Mouse (Mus musculus): ENCODE data around the gene Plac1. TPM values are rescaled to one million over a fixed set of nuclear protein-coding genes. Genes with fewer than 3 reads are reported as not detected.

Gene Plac1
- total RNA-seq, 2 experiments from 2014 or later, result not detected

DNA sequence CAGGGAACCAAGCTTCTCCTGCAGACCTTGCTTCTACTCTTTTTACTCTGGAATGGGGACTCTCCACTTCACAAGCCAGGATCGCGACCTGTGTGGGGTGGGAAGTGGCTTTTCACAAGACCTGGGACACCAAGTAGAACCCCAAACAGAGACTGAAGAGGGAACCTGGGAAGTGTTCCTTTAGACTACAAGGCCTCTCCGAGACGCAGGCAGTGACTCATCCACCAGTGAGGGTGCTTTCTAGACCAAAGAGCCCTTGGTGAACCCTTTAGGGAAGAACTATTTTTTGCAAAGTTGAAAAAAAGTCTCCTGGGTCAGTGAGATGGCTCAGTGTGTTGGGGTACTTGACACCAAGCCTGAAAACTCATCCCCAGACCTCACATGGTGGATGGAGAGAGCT is 129.8 kb downstream of the Plac1 start:
- DNase-seq (ENCODE audit: low spot score), result no peak

DNA sequence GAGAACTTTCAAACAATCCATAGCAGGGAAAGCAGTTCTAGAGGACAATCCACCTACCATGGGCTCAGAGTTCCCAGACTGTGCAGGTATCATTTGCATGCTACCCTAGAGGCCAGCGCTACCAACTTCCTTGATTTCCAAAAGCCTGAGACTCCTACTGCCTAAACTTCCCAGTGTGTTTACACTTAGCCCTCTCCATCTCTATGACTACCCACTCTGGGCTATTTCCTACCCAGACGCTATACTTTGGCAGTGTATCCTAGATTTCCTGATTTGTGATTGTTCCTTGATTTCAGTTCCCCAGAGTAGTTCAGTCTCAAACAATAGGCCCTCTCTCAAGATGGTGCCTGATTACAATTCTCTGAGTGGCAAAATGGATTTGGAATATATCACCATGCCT is 132.8 kb downstream of the Plac1 start:
- no peak for DNase-seq (ENCODE audit: low spot score)

DNA sequence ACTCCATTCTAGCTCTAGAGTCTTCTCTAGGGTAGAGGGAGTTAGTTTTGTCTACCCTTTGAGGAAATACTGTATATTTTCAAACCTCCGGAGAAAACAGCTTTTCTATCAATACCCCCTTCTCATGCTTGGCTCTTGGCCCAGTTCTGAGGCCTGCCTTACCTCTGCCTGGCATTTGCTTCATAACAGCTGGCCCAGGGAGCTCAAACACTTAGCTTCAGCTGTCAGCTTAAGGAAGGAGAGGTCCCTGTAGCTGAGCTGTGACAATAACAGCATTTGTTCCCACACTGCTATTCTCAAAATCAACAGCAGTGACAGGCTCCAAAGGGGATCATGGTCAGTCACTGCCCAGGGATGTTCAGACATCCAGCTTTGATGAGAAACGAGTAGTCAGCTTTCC is 138.7 kb downstream of the Plac1 start:
- no peak for DNase-seq (ENCODE audit: low spot score)

DNA sequence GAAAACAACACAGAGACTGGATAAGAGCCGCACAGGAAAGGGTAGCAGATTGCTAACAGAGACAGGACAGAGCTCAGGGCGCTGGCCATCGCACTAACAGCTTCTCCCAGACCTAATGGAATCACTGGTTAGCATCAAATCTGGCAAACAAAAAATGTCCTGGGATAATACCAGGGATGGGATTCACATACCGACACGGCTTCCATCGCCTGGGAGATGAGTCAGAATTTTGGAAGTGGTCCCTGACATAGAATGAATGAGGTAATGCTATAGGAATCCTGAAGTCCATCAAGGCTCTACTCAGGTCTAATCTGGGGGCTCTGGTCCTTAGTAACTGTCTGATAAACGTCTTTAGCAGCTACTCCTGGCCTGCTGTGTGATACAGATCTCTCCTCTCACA is 140.0 kb downstream of the Plac1 start:
- no peak for DNase-seq (ENCODE audit: low spot score)

DNA sequence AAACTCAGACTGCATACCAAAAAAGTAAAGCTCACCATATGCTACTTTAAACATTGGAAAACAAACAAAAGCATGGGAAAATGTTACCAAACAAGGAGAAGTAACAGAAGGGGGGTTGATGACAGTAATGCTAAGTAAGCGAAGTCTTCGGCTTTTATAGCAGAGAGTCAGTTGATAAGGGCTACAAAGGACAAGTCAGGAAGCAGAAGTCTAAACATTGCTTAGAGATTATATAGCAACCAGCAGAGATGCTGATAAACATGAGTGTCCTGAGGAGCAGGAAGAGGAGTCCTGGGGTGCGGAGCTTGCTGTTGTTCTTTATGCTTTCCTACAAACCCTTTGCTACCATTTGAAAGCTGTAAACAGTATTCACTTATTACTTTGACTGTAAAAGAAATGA is 140.6 kb downstream of the Plac1 start:
- no peak for DNase-seq (ENCODE audit: low spot score)

DNA sequence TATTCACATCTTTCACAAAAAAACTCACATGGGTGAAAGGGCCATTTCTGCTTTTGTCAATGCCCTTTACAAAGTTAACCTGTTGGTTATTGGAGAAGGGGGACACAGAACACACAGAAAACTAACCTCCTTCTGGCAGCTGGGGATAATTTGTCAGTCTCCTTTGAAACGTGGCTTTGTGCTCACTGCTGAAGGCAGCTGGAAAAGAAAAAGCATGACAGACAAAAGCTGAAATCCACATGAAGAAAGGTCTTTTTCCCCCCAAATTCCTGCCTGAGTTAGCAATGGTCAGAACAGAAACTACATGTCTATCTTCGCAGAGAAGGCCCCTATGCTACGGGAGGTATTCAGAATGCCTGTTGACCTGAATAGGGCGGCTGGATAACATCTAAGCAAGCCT is 141.6 kb downstream of the Plac1 start:
- no peak for DNase-seq (ENCODE audit: low spot score)

DNA sequence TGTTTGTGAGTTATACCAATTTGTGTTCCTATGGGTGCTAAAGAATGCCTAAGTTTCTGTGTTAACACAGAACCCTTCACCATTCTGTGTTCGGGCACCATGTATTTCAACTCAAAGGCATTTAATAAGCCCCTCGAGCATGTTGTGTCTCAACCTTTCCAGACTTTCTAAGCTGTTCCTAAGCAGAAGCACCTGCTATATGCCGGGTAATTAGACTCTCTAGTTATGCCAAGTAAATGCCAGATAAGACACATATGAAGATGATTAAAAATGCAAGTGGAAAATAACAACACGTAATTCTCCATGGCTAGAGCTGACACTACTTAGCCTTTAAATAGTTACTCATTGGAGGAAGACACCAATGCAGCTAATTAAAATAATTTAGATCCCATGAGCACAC is 142.1 kb downstream of the Plac1 start:
- no peak for DNase-seq (ENCODE audit: low spot score)

DNA sequence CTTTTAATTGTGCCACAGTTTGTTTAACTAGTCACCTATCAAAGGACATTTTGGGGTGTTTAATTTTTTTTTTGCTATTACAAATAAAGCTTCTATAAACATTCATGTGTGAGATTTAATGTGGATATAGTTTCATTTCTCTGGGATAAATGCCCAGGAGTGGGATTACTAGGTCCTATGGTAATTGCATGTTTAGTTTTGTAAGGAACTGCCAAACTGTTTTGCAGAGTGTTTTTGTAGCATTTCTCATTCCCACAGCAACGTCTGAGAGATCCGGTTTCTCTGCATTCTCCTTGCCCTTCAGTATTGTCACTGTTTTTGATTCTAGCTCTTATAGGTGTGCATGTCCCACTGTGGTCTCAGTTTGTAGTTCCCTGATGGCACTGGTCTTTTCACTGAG is 146.5 kb downstream of the Plac1 start:
- no peak for DNase-seq (ENCODE audit: low spot score)

DNA sequence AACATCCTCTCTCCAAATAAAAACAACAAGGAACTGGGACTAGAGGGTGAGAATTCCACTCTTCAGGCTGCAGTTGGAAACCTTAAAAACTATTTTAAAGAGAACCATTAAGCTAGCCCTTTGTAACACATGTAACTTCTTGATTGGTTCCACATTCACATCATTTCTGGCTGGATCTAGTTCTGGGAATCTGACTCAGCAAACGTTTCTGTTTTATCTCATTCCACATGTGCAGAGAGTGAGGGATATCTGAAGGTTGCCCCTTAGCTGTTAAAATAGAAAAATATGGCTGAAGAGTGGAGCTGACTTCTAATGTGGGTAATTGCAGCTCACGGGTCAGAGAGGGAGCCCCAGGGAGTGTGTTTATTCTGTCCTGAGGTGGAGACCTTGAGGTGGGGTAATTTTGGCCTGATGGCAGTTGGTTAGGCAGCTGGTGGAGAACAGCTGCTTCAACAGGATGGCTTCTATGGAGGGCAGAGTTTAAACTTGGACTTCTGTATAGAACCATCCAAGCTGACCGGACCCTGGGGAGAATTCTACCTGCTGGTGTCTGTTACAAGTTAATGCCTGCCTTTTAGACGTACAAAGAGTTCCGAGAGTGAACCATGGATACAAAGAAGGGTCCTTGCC is 151.1 kb downstream of the Plac1 start:
- no peak for DNase-seq (ENCODE audit: low spot score)

DNA sequence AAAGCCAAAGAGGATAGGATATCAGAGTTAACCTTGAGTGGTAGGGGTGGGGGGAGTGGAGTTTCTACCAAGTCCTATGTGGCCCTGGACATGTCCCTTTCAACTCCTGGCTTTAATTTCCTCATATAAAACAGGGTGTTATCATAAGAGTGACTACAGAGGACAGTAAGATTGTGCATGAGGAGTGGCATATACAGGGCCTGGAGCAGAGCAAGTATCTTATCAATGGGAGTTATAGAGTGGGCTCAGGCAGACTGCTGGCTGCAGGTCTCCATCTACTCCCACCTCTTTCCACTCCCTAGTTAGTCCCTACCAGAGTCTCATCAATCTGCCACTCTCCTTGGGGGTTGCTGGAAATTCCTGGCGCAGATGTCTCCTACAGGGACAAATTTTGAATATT is 152.7 kb downstream of the Plac1 start:
- DNase-seq (ENCODE audit: low spot score), result no peak

DNA sequence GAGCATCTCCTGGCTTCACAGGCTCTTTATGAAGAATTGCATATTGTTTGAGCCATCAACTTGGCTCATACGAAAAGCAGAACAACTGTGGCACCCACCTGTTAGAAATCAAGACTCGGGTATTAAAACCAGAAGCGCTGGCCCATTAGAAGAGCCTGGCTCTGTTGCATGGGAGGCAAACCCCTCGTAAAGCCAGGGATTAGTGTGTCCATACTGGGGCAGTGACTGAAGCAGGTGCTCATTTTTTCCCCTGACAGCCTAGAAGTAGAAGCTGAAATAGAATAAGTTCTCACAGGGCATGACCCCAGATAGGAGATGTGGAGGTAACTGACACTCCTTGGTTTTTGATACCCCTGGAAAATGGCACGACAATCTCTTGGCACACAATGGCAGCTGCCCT is 154.4 kb downstream of the Plac1 start:
- DNase-seq (ENCODE audit: low spot score), result no peak

DNA sequence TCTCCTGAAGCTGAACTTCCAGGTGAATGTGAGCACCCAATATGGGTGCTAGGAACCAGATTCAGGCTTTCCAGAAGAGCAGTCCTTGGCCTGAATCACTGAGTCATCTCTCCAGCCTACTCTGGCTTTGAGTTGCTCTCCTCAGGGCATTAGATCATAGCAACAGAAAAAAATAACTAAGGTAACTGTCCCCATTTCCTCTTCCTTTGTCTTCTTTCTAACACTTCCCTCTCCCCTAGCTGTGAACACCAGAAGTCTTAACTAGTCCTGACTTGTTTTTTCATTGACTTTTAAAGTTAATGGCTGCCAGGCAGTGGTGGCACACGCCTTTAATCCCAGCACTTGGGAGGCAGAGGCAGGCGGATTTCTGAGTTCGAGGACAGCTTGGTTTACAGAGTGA is 175.5 kb downstream of the Plac1 start:
- DNase-seq (ENCODE audit: low spot score), result no peak

DNA sequence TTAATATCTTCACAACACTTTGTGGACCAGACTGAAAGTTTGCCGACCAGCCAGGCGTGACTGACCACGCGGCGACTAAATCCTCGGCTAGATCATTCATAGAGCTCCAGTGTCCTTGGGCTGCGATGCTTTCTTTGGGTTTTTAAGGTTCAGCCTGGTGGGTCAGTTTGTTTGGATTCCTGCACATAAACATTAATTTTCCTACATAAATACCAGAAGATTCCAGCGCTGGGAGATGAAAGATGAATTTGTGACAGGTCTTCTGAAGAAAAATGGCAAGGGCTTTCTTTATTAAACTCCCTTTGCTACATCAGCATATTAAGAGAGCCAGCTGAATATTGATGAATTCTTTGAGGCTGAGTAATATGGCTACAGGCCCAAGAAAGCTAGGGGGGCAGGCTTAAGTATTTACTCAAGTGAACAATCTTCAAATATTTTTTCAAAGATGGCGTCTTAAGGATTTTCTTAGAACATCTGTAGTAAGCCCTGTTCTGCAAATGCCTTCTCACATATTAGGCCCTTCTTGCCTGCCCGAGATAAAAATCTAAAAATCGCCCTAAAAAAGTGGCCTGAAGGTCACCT is 180.4 kb downstream of the Plac1 start:
- no peak for DNase-seq (ENCODE audit: low spot score)

DNA sequence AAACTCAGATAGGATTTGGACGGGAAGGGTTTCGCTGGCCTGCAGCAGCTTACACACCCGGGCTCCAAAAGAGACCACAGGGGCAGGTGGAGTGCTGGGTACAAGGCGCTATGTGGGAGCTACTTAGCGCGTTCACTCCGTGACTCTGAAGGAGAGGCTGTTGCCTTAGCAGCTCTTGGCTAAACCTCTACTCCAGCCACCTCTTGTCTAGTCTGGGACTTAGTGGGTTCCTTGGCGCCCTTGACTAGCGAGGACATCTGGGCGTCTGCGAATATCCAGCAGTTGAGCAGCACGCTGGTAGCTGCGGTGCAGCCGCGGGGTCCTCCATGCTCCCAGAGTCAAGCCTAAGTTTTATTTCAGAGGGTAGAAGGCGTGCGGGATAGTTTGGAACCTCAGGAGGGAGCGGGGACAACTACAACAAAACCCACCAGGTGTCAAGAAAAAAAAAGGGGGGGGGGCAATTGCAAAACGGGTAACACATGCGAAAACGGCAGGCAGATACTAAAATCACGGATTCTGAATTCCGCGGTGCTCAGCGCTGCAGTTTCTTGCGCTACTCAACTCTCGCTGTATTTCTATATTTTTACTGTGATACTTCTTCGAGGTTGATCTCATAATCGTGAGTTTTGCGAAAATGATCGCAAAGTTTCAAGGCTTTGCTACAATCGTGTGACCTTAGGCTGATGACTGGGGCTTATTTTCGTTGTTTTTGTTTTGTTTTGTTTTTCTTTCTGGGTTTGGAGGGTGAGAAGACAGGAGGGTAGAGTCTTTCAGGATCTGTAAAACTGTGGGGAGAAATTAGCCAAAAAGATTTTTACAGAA is 181.2 kb downstream of the Plac1 start:
- DNase-seq (ENCODE audit: low spot score), result no peak

DNA sequence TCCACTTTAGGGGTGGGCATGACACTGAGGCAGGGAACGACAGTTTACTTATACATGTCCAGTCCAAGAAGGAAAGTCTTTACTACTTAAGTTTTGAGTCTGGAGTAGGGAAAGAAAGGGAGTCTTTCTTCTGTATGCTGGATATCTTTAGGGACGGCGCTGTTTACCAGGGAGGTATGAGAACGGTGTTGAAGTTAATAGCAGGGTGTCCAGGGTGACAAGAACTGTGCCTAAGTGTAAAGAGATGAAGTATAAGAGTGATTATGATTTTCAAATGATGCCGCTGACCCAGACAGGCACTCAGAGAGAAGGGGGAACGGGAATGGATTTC is 182.2 kb downstream of the Plac1 start:
- no peak for DNase-seq (ENCODE audit: low spot score)

DNA sequence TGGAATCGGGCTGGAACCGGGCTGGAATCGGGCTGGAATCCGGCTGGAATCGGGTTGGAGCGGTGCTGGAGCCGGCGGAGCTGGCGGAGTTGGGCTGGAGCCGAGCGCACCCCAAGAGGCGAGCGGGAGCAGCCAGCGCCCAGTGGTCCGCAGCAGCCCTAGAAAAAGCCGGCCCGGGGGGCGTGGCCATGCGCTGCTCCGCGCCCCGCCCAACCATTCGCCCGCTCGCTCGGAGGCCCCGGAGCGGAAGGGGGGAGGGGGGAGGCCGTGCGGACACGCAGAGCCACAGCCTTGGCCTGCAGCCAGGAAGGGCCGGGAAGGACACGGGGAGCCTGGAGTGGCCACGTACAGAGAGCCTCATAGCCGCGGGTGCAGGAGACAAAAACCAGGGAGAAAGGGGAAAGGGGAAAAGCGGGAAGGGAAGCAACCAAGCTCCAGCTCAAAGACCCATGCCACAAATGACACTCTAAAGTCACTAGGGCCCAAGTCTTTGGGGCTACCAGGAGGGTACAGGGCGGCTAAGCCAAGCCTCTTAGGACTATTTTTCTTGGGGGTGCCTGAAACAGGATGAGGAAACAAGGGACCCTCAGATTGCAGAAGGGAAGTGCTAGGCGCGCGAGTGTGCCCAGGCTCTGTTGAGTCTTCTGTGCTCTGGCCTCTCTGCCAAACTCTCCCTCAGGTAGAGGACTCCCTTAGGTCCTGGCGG is 182.7 kb downstream of the Plac1 start:
- DNase-seq (ENCODE audit: low spot score), result peak; percentile 62

DNA sequence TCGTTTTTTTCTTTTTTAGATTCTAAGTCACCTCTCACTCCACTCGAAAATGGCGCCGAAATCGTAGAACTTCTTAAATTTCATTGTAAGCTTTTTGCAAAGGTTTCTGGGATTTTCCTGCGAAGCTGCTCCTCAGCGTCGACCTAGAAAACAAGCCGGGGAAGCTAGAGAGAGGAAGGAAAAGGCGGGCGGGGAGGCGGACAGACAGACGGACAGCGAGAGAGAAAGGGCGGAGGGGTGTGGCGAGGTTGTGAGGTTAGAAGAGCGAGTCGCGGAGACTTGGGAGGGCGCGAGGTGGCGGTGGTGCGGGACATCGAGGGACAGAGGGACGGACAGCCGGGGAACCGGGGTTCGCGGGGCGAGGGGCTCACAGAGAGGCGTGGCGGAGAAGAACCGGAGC is 183.3 kb downstream of the Plac1 start:
- DNase-seq (ENCODE audit: low spot score), result peak; percentile 11

DNA sequence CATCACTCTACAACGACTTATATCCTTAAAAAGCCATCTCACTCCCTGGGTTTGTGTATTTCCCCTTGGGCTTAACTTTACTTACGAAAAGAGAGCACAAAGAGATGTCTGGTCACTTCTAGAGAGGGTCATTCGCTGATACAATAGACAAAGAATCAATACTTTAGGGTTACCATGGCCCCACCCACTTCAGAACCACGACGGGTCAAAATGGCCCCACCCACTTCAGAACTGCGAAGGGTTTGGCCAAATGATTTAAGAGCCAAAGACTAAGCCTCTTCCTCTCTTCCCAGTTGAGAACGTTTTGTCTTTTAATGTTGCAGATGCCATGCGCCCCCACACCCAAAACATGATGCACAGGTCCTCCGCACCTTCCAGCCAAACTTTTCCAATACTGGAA is 184.1 kb downstream of the Plac1 start:
- no peak for DNase-seq (ENCODE audit: low spot score)

DNA sequence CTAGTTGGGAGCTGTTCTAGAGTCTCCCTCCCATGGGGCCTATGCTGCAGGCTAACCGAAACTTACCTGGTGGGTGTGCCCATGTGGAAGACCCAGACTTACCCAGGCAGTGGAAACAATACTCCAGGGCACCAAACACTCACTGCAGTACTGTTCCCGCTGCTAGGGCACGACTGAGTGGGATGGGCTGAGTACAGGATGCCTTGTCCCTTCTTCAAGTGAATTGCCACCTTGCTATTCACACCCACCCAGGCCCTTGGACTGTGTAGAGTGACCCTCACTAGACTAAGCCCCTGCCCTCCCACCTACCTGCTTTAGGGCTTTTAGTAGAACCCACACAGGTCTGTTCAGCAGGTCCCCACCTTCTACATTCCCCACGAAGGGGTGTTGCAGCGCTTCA is 186.0 kb downstream of the Plac1 start:
- no peak for DNase-seq (ENCODE audit: low spot score)

DNA sequence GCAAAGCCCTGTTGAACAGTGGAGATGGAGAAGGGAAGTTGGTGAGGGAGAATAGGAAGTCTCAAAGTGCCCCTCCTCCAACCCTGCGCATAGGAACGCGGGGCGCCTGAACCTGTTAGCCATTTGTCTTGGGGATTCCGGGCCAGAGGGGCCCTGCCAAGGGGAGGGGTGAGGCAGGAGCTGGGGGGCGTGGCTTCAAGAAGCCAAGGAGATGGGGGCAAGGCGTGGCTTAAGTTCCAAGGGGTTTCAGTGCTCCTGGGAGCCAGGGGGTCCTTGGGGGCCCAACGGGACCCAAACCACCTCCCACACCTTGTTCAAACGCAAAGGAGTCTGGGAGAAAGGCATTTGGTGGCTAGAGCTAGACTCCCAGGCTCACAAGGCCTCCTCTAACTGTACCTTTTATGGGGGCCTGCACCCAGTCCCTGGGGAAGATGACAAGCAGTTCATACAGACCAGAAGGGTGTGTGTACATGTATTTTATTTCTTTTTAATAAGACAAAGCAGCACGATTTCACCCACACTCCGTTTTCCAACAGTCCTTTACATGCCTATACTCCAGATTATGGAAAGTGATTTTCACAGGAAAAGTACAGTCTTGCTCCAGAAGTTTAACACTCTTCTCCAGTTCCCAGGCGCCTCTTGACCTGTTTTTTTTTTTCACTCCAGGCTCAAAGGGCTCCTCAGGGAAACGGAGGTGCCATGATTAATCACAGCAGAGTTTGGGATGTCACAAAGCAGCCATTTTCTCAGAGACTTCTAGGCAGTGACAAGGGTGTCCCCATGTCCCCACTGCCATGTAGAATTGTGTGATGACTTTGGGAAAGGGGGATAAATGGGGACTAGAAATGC is 187.0 kb downstream of the Plac1 start:
- DNase-seq (ENCODE audit: low spot score), result no peak

DNA sequence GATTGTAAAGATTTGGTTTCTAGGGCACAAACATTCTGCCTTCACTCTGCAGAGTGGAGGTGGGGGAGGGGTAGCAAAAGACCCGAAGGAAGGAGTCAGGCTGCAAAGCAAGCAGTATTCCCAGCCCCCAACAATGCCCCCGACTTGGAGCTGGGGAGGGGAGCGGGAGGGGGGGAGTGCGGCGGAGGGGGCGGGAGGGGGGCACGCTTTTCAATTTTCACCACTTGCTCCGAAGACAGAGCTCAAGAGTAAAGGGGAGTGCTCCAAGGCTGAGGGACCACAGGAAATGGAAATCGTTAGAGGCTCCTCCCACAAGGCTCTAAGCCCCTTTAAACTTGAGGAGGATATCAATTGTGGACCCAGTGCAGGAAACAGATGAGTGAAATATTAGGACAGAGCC is 189.6 kb downstream of the Plac1 start:
- DNase-seq (ENCODE audit: low spot score), result no peak

DNA sequence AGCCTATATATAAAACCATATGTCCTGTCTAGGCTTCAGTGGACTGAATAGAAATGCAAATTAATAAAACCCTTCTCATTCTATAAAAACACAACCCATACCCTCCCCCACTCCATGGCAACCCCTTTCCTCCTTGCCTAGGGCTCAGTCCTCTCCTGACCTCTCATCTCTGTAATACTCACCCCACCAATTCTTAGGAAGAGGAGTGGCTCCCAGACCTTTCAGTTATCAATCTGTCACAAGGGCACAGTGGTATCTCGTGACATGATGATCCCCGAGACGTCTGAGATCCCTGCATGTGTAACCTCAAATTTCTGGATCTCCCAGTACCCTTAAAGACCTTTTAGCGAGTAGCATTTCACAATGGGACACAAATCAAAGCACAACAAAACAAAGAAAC is 190.7 kb downstream of the Plac1 start:
- no peak for DNase-seq (ENCODE audit: low spot score)
